Mouse (Mus musculus) 416B (cell line): ENCODE data around the gene Vmn2r26.
"Not testable (repeated sequence)": the region's sequence is repeated elsewhere in the genome, so short reads cannot be mapped to it uniquely, and the experiment has no call there.

ENCODE experiments used
- DNase-seq: peaks from one replicate; pipeline ENCODE4 v3.0.0; 2011; ENCODE audit warnings: low read depth

Vmn2r26 gene

DNA sequence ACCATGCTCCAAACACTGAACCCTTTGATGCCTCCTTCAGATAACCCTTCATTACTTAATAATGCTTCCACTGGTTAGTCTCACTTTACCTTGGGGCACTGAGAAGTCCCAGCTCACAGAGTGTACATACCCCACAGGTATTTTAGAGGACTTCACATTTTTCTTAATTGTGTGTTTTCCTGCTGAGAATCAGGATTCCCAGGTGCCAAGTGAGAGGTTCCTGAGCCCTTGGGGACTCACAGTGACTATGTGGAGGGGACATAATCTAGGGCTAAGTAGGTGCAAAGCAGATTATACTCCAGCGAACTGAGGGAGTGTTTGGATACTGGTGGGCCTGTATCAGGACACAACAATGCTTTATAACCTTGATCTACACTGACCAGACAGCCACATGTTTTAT, at the start of gene Vmn2r26:
Gene Vmn2r26 (plus strand): TSS at position 301 of the 400 bp plus-strand sequence.
- DNase-seq, result not testable (repeated sequence)

DNA sequence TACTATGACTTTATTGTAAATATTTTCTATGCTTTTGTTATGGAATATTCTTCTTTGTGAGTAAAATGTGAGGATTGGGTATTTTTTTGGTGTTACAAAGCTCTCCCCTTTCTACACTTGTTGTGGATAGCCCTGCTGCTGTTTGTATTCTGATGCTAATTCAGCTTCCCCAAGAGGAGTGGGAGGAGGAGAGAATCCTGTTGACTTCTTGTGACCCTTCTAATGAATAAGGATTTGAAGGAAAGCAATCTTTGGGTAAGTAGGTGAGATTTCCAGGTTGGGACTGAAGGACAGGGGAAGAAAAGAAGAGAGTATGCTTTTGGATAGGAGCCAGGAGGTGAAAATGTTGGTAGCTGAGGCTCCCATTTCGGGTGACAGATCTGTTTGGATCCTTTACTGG, 3.5 kb upstream of the Vmn2r26 start:
- no peak for DNase-seq

DNA sequence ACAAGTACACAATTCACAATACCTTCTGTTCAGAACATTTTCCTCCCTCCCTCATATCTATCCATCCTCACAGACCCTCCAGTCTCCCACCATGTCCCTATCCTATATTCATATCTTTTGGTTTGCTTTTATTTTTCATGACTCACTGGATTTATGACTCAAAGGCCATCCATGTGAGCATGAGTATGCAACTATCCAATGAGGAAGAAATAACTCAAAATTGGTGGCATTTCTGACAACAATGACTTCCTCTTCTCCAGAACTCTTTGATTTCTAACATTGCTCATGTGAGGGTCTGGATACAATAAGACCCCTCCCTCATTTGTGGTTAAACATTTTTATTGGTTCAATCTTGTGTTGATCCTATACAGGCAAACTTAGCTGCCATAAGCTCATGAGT, 24.0 kb downstream of the Vmn2r26 start:
- no peak for DNase-seq

DNA sequence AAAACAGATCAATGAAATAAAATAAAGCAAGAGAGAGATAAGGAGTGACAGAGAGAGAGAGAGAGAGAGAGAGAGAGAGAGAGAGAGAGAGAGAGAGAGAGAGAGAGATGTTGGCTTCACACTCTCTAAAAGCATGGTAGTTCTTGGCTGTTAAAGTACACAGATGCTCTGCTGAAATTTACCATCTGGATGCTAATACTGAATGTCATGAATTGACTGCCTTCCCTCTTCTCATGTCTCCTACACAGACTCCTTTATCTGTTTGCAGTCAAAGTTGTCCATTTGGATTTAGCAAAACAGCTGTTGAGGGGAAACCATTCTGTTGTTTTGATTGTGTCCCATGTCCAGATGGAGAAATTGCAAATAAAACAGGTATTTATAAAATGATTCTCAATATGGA, 29.2 kb downstream of the Vmn2r26 start:
- DNase-seq, result not testable (repeated sequence)

DNA sequence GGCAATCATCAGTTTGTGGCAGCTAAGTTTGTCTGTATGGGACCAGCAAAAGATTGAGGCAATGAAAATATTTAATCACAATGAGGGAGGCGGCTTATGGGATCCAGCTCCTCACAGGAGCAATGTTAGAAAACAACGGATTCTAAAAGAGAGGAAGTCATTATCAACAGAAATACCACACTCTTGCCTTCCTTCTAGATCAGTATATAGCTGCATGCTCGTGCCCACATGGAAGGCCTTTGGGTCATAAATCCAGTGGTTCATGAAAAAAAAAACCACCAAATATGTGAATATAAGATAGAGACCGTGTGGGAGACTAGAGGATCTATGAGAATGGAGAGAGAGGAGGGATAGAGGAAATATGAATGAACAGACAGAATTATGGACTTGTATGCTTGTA, 78.0 kb downstream of the Vmn2r26 start:
- no peak for DNase-seq
